Mouse (Mus musculus) kidney, adult 2 months (tissue): ENCODE data around the gene Wdr41. TPM values are rescaled to one million over a fixed set of nuclear protein-coding genes. Genes with fewer than 3 reads are reported as not detected.

Experiments used
- DNase-seq: peaks from one replicate; pipeline ENCODE4 v3.0.0; 2021
- H3K27ac ChIP-seq: fragments of 200-500 bp; 2 replicates; pipeline ENCODE4 v1.5.1; 2012; ENCODE audit warnings: low read depth, low read length, control low read depth, inconsistent platforms; ENCODE audit not compliant: insufficient read depth
- H3K27me3 ChIP-seq: fragments of 200-500 bp; replicated peaks from 2 replicates; pipeline ENCODE4 v1.6.1; 2012; ENCODE audit warnings: mild to moderate bottlenecking, moderate library complexity, low read length, inconsistent platforms; ENCODE audit not compliant: control insufficient read depth, insufficient read depth
- H3K36me3 ChIP-seq: fragments of 200-500 bp; 2 replicates; pipeline ENCODE4 v1.6.1; 2012; ENCODE audit warnings: mild to moderate bottlenecking, moderate library complexity, low read length, inconsistent platforms; ENCODE audit not compliant: control insufficient read depth, insufficient read depth
- H3K4me1 ChIP-seq: fragments of 200-500 bp; 2 replicates; pipeline ENCODE4 v1.6.1; 2011; ENCODE audit warnings: low read length; ENCODE audit not compliant: control insufficient read depth, insufficient read depth
- H3K4me3 ChIP-seq: fragments of 200-500 bp; 2 replicates; pipeline ENCODE4 v1.5.1; 2011; ENCODE audit warnings: mild to moderate bottlenecking, low read depth, low read length, control low read depth; ENCODE audit not compliant: insufficient read depth
- CTCF ChIP-seq: fragments of 200-500 bp; conservative IDR thresholded peaks from 2 replicates; pipeline ENCODE4 v1.5.1; 2011; ENCODE audit warnings: low read depth, mild to moderate bottlenecking, control low read depth, low read length, moderate library complexity, mixed read lengths; ENCODE audit not compliant: insufficient read depth, insufficient read length
- POLR2A ChIP-seq: fragments of 200-500 bp; IDR thresholded peaks from one replicate; pipeline ENCODE4 v1.6.1; 2011; ENCODE audit warnings: low read depth, low read length, control low read depth
- WGBS: fragments of 180-500 bp; shearing (Covaris S2); methylation state at CpG from one replicate; pipeline ENCODE4 v1.1.7; 2018; 5-methylcytosine and 5-hydroxymethylcytosine counted together
- polyA plus RNA-seq: library from polyadenylated mRNA; depleted of rRNA; stranded (reverse); fragments of >200 nt; gene quantifications from 2 replicates; pipeline ENCODE4 v1.2.3, GENCODE M21; 2012

Gene Wdr41
- polyA plus RNA-seq, 1 experiment: 11.2 TPM

GRCm38 (mm10) chr13:95017278-95017677, 41.1 kb downstream of the Wdr41 start:
- H3K4me1 ChIP-seq: no peaks in the 10 kb centered on the region
- no peaks in the 10 kb centered on the region; the same call in 1 of the 2 replicates for H3K36me3 ChIP-seq
- TF ChIP-seq POLR2A: no peak
- no peak for TF ChIP-seq CTCF
- no peak for DNase-seq
- no peak overlapping the region for H3K27ac ChIP-seq
- H3K27me3 ChIP-seq: no peaks in the 10 kb centered on the region
- 86% methylated on average over 6 of the region's 6 CpGs for WGBS
- H3K4me3 ChIP-seq: no peak overlapping the region

- Histone ChIP-seq H3K4me3 (no peak overlapping the region), H3K27ac (no peak overlapping the region), H3K36me3 (no peaks in the 10 kb centered on the region; the same call in 1 of the 2 replicates), H3K27me3 (no peaks in the 10 kb centered on the region), H3K4me1 (no peaks in the 10 kb centered on the region)
- 15% methylated on average over 9 of the region's 9 CpGs for WGBS
- no peak for TF ChIP-seq POLR2A
- TF ChIP-seq CTCF: peak; percentile 76
- DNase-seq: peak; percentile 64
Observed at GRCm38 (mm10) chr13:95017916-95018315, 41.8 kb downstream of the Wdr41 start.

- no peak for DNase-seq
- TF ChIP-seq POLR2A (no peak), CTCF (no peak)
- Histone ChIP-seq H3K27me3 (no peaks in the 10 kb centered on the region), H3K4me1 (no peaks in the 10 kb centered on the region), H3K27ac (no peak overlapping the region), H3K4me3 (no peak overlapping the region), H3K36me3 (no peaks in the 10 kb centered on the region; the same call in 1 of the 2 replicates)
- WGBS: 78% methylated on average over 6 of the region's 6 CpGs
Observed at GRCm38 (mm10) chr13:95019345-95019744, 43.2 kb downstream of the Wdr41 start.

DNA sequence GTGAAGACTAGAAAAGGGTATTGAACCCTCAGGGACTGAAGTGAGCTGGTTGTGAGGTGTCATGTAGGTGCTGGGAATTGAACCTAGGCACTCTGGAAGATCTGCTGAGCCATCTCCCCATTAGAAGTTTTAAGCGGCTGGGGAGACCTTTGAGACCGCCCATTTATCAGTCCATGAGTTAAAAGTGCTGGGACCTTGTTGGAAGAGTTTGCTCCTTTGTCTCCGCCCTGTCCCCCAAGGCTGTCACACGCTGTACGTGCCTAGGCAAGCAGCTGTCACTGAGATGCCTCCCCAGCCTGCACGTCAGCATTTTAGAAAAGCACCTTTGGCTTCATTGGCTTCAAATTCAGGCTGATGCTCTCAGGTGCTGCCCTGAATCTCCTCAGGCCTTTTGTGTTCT, 44.1 kb downstream of the Wdr41 start:
- TF ChIP-seq CTCF: no peak
- no peak for TF ChIP-seq POLR2A
- Histone ChIP-seq H3K4me1 (no peaks in the 10 kb centered on the region), H3K27me3 (no peaks in the 10 kb centered on the region), H3K4me3 (no peak overlapping the region), H3K27ac (no peak overlapping the region), H3K36me3 (no peaks in the 10 kb centered on the region; the same call in 1 of the 2 replicates)
- 92% methylated on average over 6 of the region's 6 CpGs for WGBS
- no peak for DNase-seq

DNA sequence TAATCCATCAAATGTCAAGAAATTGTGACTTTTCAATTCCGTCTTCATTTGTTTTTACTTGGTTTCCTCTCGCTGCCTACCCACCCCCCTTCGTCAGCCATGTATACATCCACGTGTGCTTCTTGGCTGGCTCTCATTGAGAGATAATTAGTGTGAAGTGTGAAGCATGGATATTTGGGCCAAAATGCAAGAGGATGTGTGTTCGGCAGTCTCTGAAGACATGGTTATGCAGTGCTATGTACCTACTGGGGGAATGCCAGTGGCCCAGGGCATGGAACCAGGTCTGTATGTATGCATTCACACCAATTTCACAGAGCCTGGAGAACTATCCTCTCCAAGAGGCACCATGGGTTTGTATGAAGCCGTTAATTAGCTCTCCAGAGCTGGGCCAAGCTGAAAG, 54.7 kb downstream of the Wdr41 start:
- WGBS: 96% methylated on average over 6 of the region's 6 CpGs
- no peak for TF ChIP-seq CTCF
- TF ChIP-seq POLR2A: no peak

GRCm38 (mm10) chr13:95032127-95032831, 56.1 kb downstream of the Wdr41 start:
- DNase-seq: no peak
- H3K4me3 ChIP-seq: no peak overlapping the region

More for the DNA sequence above, 54.7 kb downstream of the Wdr41 start:
- H3K27ac ChIP-seq: no peak overlapping the region
- H3K27me3 ChIP-seq: no peaks in the 10 kb centered on the region
- H3K4me3 ChIP-seq: no peak overlapping the region
- H3K36me3 ChIP-seq: no peaks in the 10 kb centered on the region
- no peak for DNase-seq
- H3K4me1 ChIP-seq: no peaks in the 10 kb centered on the region; the same call in 1 of the 2 replicates

DNA sequence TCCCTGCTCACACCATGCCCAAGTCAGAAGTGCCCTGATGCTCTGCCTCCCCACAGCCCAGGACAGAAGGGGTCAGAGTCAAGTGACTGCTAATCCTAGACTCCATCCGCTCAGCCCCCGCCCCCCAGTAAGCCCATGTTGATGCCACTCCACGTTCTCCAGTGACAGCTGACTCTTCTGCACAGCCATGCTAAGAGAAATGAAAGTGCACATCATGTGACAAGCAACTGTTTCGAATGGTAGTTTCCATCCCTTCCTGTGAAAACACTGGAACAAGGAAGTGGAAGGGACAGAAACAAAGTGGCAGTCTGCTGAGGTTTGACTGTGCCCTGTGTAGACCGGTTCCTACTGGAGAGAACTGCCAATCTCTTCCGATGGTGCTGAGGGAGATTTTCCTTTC, 56.8 kb downstream of the Wdr41 start:
- TF ChIP-seq CTCF: no peak
- DNase-seq: peak; percentile 16
- H3K36me3 ChIP-seq: no peaks in the 10 kb centered on the region
- no peak overlapping the region for H3K4me3 ChIP-seq
- 64% methylated on average over 6 of the region's 6 CpGs for WGBS
- peak overlapping the region; percentile 2; the same call in 1 of the 2 replicates for H3K27ac ChIP-seq
- H3K27me3 ChIP-seq: no peaks in the 10 kb centered on the region
- H3K4me1 ChIP-seq: no peaks in the 10 kb centered on the region; the same call in 1 of the 2 replicates

More at GRCm38 (mm10) chr13:95032127-95032831, 56.1 kb downstream of the Wdr41 start:
- Histone ChIP-seq H3K36me3 (no peaks in the 10 kb centered on the region), H3K27ac (no peak overlapping the region), H3K4me1 (no peaks in the 10 kb centered on the region; the same call in 1 of the 2 replicates), H3K27me3 (no peaks in the 10 kb centered on the region)
- TF ChIP-seq POLR2A: no peak
- no peak for TF ChIP-seq CTCF
- WGBS: 64% methylated on average over 17 of the region's 17 CpGs
